Mouse (Mus musculus): ENCODE measurements around the gene Babam2.

Gene Babam2

DNA sequence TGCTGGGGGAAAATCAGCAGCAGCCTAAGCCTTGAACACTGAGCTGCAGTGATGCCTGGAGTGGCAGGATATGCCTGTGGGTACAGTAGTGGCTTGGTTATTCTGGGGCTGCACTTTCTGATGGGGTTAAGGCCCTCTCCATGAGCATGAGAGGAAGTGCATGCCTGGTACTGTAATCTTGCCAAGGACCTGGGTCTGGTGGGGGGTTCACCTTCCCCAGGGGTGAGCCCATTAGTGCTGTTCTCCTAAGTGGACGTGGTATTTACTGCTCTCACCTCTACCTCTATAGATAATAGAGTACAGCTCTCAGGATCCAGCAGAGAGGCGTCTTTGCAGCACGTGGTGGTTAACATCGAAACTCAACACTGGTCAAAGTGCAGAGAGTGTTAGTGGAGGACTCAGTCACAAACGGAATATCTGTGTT is 16.4 kb downstream of the Babam2 start:
- CTCF ChIA-PET: no interaction called here

DNA sequence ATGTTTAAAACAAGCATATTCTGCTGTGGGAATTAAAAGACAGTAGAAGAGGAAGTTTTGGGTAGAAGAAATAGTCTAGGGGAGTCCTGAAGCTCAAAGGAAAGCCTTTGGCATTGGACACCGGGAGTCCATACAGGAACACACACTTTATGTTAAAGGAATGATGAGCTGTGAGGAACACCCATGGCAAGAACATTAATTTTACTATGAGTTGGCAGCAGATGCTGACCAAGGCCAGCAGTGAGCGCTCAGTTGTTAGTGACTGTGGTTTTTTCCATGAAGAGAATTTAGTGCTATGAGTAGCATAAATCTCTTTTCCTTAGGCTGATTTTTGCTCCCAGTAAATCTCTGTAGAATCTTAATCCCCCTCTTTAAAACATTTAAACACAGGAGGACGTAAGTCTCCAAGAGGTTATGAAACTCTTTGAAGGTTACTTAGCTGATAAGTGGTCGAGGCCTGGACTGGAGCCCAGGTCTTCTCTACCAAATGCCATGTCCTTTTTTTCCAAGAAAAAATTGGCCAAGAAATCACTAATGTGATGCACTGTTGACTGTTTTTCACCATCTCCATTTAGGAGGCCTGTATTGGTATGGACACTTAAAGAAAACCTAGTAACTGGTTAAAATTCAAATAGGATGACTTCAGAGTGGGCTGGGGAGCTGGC is 18.1 kb downstream of the Babam2 start:
- CTCF ChIA-PET: interaction anchor here (0.7 kb wide), 1 partner anchor 100 kb away, joined by 3 read pairs; no protein-coding TSS in a partner anchor

DNA sequence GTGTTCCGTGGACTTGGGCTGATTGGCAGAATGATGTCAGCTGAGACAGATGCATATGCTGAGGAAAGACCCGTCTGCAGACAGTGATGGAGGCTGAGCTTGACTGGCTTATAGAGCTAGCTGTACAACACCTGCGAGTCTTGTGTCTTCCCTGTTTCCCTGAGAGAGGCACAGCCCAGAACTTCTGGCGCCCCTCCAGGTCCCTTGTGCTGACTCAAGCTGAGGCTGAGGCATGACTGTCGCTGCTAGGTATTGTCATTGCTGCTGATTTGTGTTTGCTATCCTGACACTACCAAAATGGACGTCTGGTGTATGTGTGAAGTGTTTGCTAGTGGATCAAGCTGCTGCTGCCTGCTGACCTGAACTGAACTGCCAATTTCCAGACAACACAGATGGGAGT is 27.0 kb downstream of the Babam2 start:
- CTCF ChIA-PET: interaction anchor here (0.6 kb wide), 1 partner anchor 125 kb away, joined by 3 read pairs; no protein-coding TSS in a partner anchor

DNA sequence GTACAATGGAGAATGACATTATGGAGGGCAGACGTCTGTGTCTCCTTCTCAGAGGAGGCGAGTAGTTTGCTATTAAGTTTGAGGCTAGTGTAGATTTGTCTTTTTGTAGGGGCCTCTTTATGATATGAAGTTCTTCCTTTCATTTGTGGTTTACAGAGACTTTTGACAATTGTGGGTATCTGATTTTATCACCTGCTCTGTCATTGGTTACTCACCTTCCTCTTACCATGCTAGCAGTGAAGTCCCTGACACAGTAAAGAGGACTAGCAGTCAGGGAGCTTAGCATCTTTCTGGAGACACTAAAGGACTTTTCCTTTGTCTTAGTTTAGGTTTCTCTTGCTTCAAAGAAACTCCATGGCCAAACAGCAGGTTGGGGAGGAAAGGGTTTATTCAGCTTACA is 28.4 kb downstream of the Babam2 start:
- CTCF ChIA-PET: no interaction called here

DNA sequence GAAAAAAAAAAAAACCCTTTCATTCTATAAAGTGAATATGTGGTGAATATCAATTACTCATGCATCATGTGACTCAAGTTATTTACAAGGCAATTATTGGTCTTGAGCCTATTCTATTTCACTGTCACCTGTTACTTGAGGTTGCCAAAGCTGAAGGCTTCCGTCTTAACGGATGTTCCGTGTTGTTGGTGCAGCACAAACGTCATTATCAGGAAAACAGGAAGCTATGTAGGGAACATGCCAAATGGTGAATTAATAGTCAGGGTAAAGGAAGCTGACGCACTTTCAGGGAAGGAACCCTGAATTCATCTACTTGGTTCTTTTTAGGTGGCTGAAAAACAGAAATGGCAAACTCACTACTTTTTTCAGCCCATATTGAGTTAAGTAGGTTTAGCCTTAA is 30.0 kb downstream of the Babam2 start:
- CTCF ChIA-PET: interaction anchor here (0.7 kb wide), 1 partner anchor 18 kb away, joined by 5 read pairs; no protein-coding TSS in a partner anchor

DNA sequence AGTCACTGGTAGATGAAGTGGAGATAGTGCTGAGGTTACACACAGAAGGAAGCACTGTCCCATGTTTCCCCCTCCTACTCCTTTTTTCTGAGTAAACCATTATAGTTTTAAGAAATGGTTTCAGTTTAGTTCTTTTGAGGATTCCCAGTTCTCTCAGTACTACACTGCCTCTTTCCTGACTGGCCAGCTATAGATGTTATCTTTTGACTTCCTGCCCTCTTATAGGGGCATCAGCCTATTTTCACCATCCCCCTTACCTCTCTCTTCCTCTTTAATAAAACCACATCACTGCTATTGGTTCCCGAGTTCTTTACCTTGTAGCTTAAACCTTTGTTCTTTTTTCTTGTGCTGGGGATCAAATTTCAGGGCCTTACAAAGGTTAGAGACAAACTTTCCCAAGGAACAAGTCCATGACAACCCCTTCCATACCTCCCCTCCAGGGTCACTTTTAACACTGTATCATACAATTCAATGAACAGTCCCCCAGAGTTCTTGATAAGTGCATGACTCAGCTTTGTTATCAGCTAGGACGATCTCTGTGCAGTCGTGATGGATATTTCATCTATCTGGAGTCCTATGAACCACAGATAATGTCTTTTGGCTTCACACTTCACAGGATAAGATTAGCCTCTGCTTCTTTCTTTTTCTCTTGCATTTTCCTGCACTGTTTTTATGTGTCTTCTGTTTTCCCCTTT is 35.3 kb downstream of the Babam2 start:
- CTCF ChIA-PET: no interaction called here

DNA sequence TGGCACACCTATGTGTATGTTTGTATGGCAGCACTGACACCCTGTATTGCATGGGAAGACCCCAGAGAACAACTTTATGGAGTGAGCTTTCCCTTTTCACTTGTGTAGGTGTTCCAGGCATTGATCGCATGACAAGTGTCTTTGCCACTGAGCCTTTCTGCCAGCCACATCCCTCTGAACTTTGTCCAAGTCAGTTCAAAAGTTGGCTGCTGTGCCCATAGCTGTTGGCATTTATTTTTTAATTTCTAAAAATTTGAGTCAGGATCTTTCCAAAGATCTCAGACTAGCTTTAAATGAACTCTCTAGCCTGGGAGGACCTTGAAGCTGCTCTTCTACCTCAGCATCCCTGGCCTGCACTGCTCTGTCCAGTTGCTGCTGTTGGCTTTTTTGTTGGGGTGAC is 44.4 kb downstream of the Babam2 start:
- CTCF ChIA-PET: no interaction called here

DNA sequence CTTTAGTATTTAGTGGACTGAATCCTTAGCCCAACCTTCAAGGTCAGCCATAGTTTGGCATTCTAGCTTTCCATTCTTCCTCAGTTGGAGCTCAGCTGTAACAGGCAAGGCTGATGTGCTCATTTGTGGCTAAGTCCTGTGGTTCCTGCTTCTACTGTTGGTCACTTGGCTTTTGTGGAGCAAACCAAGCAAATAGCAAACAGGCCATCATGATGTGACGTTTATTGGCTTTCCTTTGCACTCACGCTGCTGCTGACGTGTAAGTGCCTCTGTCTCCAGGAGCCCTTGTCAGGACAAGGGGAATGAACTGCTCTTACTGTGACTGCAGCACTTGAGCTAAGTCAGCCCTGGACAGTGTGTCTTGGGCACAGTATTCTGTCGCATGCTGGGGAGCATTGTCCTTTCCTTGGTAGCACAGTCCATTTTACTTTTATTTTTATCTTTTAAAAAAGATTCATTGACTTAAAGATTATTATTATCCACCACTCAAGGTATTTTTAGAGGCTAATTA is 45.1 kb downstream of the Babam2 start:
- CTCF ChIA-PET: no interaction called here

DNA sequence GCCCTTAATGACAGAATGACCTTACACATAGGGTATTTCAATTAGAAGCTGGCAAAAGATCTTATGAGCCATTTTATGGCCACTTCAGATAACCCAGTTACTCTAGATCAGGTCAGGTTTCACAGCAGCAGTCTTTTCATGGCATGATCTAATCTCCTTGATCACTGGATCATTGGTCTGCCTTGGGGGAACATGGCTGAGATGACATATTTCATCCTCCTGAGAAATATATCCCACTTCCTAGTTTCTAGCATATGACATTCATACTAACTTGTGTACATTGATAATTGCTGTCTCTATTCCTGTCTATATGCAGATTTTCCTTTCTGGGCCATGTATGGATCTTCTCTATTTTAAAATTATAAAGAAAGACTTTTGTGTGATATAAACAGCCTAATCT is 51.9 kb downstream of the Babam2 start:
- CTCF ChIA-PET: no interaction called here

DNA sequence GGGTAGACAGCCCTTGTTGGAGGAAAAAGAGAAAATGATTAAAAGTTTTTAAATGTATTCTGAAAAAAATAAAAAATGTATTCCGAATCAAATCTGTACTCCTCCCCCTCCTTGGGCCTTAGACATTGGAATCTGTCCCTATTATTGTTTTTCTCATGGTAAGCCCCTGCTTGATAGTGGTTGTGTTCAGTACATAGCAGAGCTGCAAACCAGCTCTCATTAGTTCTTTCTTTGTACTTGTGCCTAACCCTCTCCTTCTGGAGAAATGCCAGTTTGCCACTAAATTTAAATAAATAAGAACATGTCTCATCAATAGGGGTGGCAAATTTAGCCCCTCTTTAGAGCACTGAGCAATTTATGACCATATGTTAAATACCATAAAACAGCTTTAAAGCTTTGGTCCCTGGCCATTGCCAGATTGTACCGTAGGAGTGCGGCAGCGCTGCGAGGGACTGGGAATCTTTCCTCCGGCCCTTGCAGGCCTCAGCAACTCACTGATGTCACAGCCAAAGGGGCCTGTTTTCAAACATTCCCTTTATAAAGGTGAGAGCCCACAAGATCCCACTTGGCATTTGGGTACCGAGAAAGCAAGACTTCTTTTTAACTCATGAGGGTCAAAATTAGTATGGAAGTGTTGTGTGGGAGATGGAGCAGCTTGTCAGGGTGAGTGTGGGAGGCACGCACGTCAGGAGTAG is 52.9 kb downstream of the Babam2 start:
- CTCF ChIA-PET: no interaction called here

DNA sequence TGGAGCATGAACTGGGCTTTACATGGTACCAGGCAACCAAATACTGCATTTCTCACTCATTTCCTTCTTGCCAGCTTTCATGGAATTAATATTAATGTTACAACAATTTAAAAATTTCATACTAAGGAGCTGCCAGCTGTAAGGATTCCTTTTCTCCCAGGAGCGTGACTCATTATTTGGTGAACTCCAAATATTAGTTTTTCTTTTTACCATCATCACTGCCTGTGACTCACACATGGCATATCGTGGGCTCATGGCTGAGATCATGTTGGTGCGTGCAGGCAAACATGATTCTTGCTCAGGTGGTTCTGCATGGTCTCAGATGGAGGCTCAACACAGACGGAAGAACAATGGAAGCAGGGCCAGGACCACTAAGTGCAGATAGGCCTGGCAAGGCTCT is 53.5 kb downstream of the Babam2 start:
- CTCF ChIA-PET: interaction anchor here (1.0 kb wide), 1 partner anchor 13 kb away, joined by 4 read pairs; no protein-coding TSS in a partner anchor

DNA sequence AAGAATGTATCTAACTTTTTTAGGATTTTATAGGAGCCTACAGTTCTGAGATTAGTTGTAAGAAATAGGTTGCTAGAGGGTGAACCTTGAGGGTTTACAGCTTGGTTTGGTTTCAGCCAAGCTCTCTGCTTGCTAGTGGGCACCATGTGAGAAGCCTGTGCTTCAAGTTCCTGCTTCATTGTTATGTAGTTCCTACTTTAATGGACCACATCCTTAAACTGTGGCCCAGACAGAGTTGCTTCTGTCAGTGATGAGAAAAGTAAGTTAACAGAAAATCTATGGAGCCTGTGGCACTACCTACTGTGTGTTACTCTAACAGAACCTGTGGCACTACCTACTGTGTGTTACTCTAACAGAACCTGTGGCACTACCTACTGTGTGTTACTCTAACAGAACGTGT is 57.1 kb downstream of the Babam2 start:
- CTCF ChIA-PET: no interaction called here

DNA sequence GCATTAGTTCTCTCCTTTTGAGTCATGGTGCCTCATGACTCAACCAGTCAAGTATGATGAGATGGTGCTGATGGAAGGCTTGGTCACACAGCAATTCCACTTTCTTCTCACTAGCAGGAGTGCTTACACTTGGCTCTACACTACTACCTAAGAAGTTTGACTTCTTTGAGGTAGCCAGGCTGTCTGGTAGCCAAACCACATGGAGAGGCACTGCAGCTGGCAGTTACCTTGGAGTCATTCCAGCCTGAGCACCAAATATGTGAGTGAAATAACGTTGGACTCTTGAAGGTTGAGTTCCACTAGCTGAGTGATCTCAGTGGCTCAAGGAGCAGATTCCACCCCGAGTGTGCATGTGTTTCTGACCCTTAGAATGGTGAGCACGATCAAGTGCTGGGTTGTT is 57.8 kb downstream of the Babam2 start:
- CTCF ChIA-PET: no interaction called here

DNA sequence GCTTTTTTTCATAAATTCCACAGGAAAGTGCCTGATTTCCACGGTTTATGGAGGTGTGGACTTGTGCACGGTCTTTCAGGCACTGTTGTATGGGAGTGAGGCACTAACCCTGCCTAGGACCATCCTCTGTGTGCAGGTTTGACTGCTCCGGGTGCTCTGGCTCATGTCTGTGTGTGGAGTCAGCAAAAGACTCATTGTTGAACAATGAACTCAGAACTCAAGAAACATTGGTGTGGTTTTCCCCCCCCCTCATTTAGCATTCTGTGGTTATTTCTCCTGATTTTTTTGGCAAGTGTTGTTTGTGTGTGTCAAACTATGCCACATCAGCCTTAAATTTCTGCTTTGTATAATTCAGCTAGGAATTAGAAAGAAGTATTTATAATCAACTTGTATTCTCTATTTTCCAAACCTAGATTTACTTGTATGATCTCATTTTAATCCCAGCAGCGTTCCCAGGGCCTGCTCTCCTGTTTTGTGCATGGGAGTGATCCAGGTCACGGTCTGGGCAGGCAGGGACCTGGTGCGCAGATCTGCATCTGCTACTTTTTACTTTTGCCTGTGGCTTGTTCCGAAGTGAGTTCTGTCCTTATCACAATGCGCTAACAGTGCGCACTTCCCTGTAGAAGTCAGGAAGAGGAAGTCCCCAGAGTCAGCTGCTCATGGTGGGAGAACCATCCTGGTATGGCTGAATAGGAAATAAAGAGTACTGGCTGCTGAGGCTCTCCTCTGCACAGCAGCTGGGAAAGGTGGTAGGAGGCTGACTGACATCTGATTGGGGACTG is 61.0 kb downstream of the Babam2 start:
- CTCF ChIA-PET: interaction anchor here (0.7 kb wide), 1 partner anchor 1524 kb away, joined by 5 read pairs; no protein-coding TSS in a partner anchor

DNA sequence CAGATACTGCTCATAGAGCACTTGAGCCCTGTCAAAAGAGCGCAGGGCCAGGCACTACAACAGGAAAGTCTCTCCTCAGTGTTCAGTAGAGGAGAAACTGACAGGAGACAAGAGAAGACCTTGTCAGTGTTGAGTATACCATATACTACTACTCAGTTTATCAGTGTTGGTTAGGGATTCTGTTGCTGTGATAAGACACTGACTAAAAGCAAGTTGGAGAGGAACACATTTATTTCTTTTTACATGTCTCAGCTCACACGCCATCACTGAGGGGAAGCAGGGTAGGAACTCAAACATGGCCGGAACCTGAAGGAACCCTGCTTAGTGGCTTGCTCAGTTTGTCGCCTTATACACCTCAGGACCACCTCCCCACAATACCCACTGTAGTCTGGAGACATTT is 64.4 kb downstream of the Babam2 start:
- CTCF ChIA-PET: no interaction called here

DNA sequence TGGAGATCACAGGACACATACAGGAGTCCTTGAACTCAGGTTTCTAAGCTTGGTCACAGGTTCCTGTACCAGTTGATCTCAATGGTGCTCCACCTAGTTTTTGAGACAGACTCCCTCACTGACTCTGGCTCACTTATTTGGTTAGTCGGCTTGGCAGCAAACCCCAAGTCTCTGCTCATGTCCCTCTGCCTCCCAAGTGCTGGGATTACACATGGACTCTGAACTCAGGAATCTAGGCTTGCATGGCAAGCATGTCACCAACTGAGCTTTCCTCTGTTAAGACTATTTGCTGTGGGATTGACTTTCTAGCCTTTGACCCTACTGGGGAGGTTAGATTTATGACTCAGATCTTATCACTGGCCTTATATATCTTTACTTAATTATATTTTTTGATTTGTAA is 65.3 kb downstream of the Babam2 start:
- CTCF ChIA-PET: no interaction called here

DNA sequence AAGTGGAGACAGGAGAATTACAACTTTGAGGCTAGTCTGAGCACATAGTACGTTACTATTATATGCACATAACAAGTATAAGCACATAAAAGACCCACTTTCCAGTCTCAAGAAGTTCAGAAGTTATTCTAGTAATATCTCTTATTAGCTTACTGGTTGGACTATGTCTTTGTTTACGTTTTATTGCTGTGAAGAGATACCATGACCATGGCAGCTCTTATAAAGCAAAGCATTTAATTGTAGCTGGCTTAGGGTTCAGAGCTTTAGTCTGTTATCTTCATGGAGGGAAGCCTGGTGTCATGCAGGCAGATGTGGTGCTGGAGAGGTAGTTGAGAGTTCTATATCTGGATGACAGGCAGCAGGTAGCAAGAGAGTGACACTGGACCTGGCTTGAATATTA is 68.3 kb downstream of the Babam2 start:
- CTCF ChIA-PET: interaction anchor here (0.5 kb wide), 1 partner anchor 19 kb away, joined by 3 read pairs; no protein-coding TSS in a partner anchor

DNA sequence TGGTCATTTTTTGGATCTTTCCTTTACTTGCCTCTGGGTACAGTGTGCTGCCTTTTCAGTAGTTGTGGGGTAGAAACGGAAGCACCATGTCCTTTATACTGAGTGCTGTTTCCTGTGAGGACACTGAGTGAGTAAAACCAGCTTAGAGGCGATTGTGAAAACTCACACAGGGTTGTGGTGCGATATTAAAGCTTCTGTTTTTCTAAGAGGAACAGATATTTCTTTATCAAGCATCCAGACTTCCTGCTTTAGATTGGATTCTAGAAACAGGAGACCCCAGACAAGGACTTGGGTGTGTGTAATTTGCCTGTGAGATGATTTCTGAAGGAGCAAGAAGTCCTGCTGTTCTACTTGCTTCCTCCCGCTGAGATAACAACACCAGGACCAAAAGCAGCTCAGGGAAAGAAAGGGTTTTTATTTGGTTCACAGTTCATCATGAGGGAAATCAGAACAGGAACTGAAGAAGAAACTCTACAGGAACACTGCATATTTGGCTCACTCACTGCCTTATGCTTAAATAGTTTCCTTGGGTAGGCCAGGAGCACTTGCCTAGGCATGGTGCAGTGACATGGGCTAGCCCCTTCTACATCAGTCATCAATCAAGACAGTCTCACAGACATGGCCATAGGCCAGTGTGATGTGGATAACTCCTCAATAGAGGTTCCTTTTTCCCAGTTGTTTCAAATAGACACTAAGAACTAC is 69.5 kb downstream of the Babam2 start:
- CTCF ChIA-PET: no interaction called here

DNA sequence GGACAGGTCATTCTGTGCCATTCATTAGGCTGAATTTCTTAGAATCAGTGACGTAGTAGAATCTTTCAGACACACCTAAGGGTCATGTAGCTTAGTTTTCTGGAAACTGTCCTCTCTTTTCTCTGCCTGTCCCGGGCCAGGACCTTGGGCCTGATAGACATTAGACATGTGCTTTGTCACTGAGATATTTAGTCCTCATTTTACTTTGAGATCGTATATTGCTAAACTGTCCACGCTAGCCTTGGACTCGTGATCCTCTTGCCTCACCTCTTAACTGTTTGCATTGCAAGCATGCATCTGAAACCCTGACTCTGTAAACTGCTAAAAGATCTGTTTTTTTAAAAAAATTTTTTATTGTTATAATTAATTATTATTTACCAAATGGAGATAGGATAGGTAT is 74.0 kb downstream of the Babam2 start:
- CTCF ChIA-PET: no interaction called here

DNA sequence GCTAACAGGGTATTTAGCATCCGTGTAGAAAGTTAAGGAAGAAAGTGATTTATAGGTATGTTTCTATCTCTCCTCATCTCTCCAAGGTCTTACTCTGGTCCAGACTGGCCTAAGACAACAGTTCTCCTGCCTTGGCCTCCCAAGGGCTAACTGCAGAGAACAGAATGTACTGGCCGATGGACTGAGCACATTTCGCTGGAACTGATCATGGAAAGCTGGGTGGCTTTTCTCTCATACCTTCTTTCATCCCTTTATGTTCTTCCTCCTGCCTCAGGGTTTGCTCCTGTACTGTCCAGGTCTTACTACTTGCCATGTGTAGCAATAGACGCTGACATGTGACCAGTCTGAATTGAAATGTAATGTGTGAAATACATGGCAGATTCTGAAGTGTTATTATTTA is 74.4 kb downstream of the Babam2 start:
- CTCF ChIA-PET: no interaction called here

DNA sequence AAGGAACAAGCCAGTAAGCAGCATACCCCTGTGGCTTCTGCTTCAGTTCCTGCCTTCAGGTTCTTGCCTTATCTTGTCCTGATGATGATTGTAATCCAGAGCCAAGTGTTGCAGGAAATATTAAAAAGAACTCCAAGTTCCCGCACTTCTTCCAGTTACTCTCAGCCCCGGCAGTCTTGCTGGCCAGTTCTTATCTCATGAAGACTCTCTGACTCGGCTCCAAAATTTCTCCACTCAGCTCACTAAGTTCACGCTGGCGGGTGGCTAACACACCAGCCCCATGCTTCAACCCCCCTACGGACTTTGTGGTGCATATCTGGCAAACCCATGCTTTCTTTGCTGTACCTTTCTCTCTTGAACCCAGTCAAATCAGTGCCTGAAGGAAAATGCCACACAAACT is 77.5 kb downstream of the Babam2 start:
- CTCF ChIA-PET: no interaction called here

Data from spleen, embryonic (tissue).